Mouse (Mus musculus) ES-E14 (cell line): ENCODE measurements around the gene Acot11.
"Not testable (repeated sequence)": the region's sequence is repeated elsewhere in the genome, so short reads cannot be mapped to it uniquely, and the experiment has no call there.

Experiments
- CHD2 ChIP-seq: IDR thresholded peaks from 2 replicates; pipeline ENCODE4 v1.6.1; 2014; ENCODE audit warnings: mild to moderate bottlenecking, low read depth, low read length, inconsistent platforms
- HCFC1 ChIP-seq: IDR thresholded peaks from 2 replicates; pipeline ENCODE4 v1.6.1; 2012; ENCODE audit warnings: low read length, inconsistent platforms, borderline replicate concordance; ENCODE audit not compliant: insufficient read depth
- ZC3H11A ChIP-seq: IDR thresholded peaks from 2 replicates; pipeline ENCODE4 v1.6.1; 2012; ENCODE audit warnings: low read depth, mild to moderate bottlenecking, inconsistent platforms, low read length, borderline replicate concordance
- ZNF384 ChIP-seq: IDR thresholded peaks from 2 replicates; pipeline ENCODE4 v1.6.1; 2012; ENCODE audit warnings: low read depth, low read length, inconsistent platforms

DNA sequence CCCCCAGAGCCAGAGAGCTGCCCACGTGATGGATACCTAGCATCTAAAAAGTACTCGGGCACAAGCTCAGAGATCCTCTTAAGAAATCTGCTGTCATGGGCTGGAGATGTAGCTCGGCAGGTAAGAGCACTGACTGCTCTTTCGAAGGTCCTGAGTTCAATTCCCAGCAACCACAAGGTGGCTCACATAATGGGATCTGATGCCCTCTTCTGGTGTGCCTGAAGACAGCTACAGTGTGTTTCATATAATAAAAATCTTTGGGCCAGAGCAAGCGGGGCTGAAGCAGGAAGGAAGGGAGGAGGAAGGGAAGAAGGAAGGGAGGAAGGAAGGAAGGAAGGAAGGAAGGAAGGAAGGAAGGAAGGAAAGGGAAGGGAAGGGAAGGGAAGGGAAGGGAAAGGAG, 14.6 kb downstream of the Acot11 start:
- not testable (repeated sequence) for TF ChIP-seq ZC3H11A, ZNF384, CHD2, HCFC1
